Mouse (Mus musculus) stomach, postnatal 0 days (tissue): ENCODE data around the gene Mier2. TPM values are rescaled to one million over a fixed set of nuclear protein-coding genes. Genes with fewer than 3 reads are reported as not detected.

ENCODE experiments used
- ATAC-seq: fragments of 200-750 bp; cut with Nextera tagmentation; 2 replicates; pipeline ENCODE4 v1.8.0; 2017; ENCODE audit not compliant: low FRiP score, low TSS enrichment
- DNase-seq: peaks from one replicate; pipeline ENCODE4 v3.0.0-alpha.2; 2016; ENCODE audit warnings: low spot score
- H3K27ac ChIP-seq: fragments of 300-500 bp; sonication (generic); replicated peaks from 2 replicates; pipeline ENCODE4 v1.5.1; 2014; ENCODE audit warnings: mild to moderate bottlenecking, control low read depth
- H3K27me3 ChIP-seq: fragments of 300-500 bp; sonication (generic); 2 replicates; pipeline ENCODE4 v1.6.1; 2014; ENCODE audit warnings: low read length; ENCODE audit not compliant: control insufficient read depth, insufficient read depth
- H3K36me3 ChIP-seq: fragments of 300-500 bp; sonication (generic); 2 replicates; pipeline ENCODE4 v1.6.1; 2014; ENCODE audit warnings: low read length, mixed read lengths; ENCODE audit not compliant: control insufficient read depth, insufficient read depth
- H3K4me1 ChIP-seq: fragments of 300-500 bp; sonication (generic); replicated peaks from 2 replicates; pipeline ENCODE4 v1.6.1; 2014; ENCODE audit warnings: antibody characterized with exemption; ENCODE audit not compliant: control insufficient read depth, insufficient read depth
- H3K4me2 ChIP-seq: fragments of 300-500 bp; sonication (generic); replicated peaks from 2 replicates; pipeline ENCODE4 v1.6.1; 2014; ENCODE audit warnings: low read depth, mild to moderate bottlenecking, control low read depth, moderate library complexity
- H3K4me3 ChIP-seq: fragments of 300-500 bp; sonication (generic); 2 replicates; pipeline ENCODE4 v1.5.1; 2014; ENCODE audit warnings: low read depth, low read length, control low read depth
- H3K9ac ChIP-seq: fragments of 300-500 bp; sonication (generic); 2 replicates; pipeline ENCODE4 v1.6.1; 2014; ENCODE audit warnings: mild to moderate bottlenecking, low read length, control low read depth, mixed read lengths
- H3K9me3 ChIP-seq: fragments of 300-500 bp; sonication (generic); 2 replicates; pipeline ENCODE4 v1.6.1; 2016; ENCODE audit warnings: low read length; ENCODE audit not compliant: control insufficient read depth
- CTCF ChIP-seq: IDR thresholded peaks from 2 replicates; pipeline ENCODE4 v1.5.1; 2016; ENCODE audit warnings: antibody characterized with exemption, low read depth, mild to moderate bottlenecking, moderate library complexity
- EP300 ChIP-seq: optimal IDR thresholded peaks from 2 replicates; pipeline ENCODE3; 2016; ENCODE audit warnings: antibody characterized with exemption
- WGBS: fragments of 180-500 bp; shearing (Covaris S2); extraction: QIAGEN DNeasy Blood & Tissue Kit; methylation state at CpG from one replicate; pipeline ENCODE4 v1.1.7; 2014; 5-methylcytosine and 5-hydroxymethylcytosine counted together
- polyA plus RNA-seq: library from polyadenylated mRNA; unstranded; fragments of >200 nt; fragmentation: Nextera tagmentation; extraction: Ambion mirVana; gene quantifications from 2 replicates; pipeline ENCODE4 v1.2.1, GENCODE M21; 2015

Mier2 gene
- polyA plus RNA-seq, 1 experiment from 2014 or later = 24.0 TPM

GRCm38 (mm10) chr10:79579781-79580180 lies 24.8 kb upstream of the Mier2 start:
- DNase-seq = peak; percentile 9
- no peak overlapping the region for H3K27ac ChIP-seq
- no peak for TF ChIP-seq CTCF
- no peak for TF ChIP-seq EP300

GRCm38 (mm10) chr10:79578891-79579290 lies 23.9 kb upstream of the Mier2 start:
- no peaks in the 10 kb centered on the region for H3K27me3 ChIP-seq
- no peaks in the 10 kb centered on the region for H3K4me1 ChIP-seq
- H3K4me2 ChIP-seq = no peak overlapping the region
- no peaks in the 10 kb centered on the region for H3K36me3 ChIP-seq
- ATAC-seq (no peak), DNase-seq (no peak)
- no peaks in the 10 kb centered on the region for H3K9me3 ChIP-seq
- no peak overlapping the region for H3K27ac ChIP-seq
- no peak overlapping the region for H3K9ac ChIP-seq
- TF ChIP-seq EP300 (no peak), CTCF (no peak)
- no peak overlapping the region for H3K4me3 ChIP-seq
- WGBS = 62% methylated on average over 7 of the region's 7 CpGs

More at GRCm38 (mm10) chr10:79579781-79580180, 24.8 kb upstream of the Mier2 start:
- no peak overlapping the region for H3K9ac ChIP-seq
- no peak overlapping the region for H3K4me2 ChIP-seq
- ATAC-seq = no peak
- H3K9me3 ChIP-seq = no peaks in the 10 kb centered on the region
- no peaks in the 10 kb centered on the region for H3K36me3 ChIP-seq
- H3K4me3 ChIP-seq = no peak overlapping the region
- no peaks in the 10 kb centered on the region for H3K4me1 ChIP-seq
- WGBS = 71% methylated on average over 12 of the region's 12 CpGs
- H3K27me3 ChIP-seq = no peaks in the 10 kb centered on the region

- no peaks in the 10 kb centered on the region for H3K9me3 ChIP-seq
- WGBS = 76% methylated on average over 9 of the region's 9 CpGs
Measured at GRCm38 (mm10) chr10:79578276-79578675, 23.3 kb upstream of the Mier2 start.

GRCm38 (mm10) chr10:79577376-79577775 lies 22.4 kb upstream of the Mier2 start:
- Histone ChIP-seq H3K4me3 (no peak overlapping the region), H3K4me1 (no peaks in the 10 kb centered on the region), H3K4me2 (no peak overlapping the region), H3K36me3 (no peaks in the 10 kb centered on the region), H3K27me3 (no peaks in the 10 kb centered on the region), H3K27ac (no peak overlapping the region), H3K9ac (no peak overlapping the region), H3K9me3 (no peaks in the 10 kb centered on the region)
- WGBS = 70% methylated on average over 4 of the region's 4 CpGs
- DNase-seq (peak; percentile 6), ATAC-seq (no peak)
- no peak for TF ChIP-seq CTCF

More at GRCm38 (mm10) chr10:79578276-79578675, 23.3 kb upstream of the Mier2 start:
- no peak for ATAC-seq
- H3K4me1 ChIP-seq = no peaks in the 10 kb centered on the region
- H3K36me3 ChIP-seq = no peaks in the 10 kb centered on the region
- no peak overlapping the region for H3K4me3 ChIP-seq
- no peak for TF ChIP-seq EP300
- TF ChIP-seq CTCF = no peak
- no peak overlapping the region for H3K4me2 ChIP-seq
- no peak overlapping the region for H3K27ac ChIP-seq
- no peak overlapping the region for H3K9ac ChIP-seq
- peak; percentile 6 for DNase-seq
- H3K27me3 ChIP-seq = no peaks in the 10 kb centered on the region

- H3K27me3 ChIP-seq = no peaks in the 10 kb centered on the region
- DNase-seq = peak; percentile 7
Measured at GRCm38 (mm10) chr10:79575754-79576153, 20.8 kb upstream of the Mier2 start.

GRCm38 (mm10) chr10:79574796-79575195 lies 19.8 kb upstream of the Mier2 start:
- H3K9ac ChIP-seq = no peak overlapping the region
- no peaks in the 10 kb centered on the region for H3K36me3 ChIP-seq
- no peak overlapping the region for H3K4me2 ChIP-seq
- H3K4me1 ChIP-seq = no peaks in the 10 kb centered on the region
- 85% methylated on average over 6 of the region's 6 CpGs for WGBS
- H3K27ac ChIP-seq = no peak overlapping the region
- H3K27me3 ChIP-seq = no peaks in the 10 kb centered on the region
- H3K4me3 ChIP-seq = no peak overlapping the region
- no peak for ATAC-seq
- TF ChIP-seq EP300 (no peak), CTCF (no peak)
- DNase-seq = no peak
- no peaks in the 10 kb centered on the region for H3K9me3 ChIP-seq

More at GRCm38 (mm10) chr10:79575754-79576153, 20.8 kb upstream of the Mier2 start:
- no peak overlapping the region for H3K27ac ChIP-seq
- H3K36me3 ChIP-seq = no peaks in the 10 kb centered on the region
- no peak for ATAC-seq
- H3K4me1 ChIP-seq = no peaks in the 10 kb centered on the region
- no peaks in the 10 kb centered on the region for H3K9me3 ChIP-seq
- no peak overlapping the region for H3K4me3 ChIP-seq
- TF ChIP-seq CTCF (no peak), EP300 (no peak)
- 71% methylated on average over 6 of the region's 6 CpGs for WGBS
- H3K9ac ChIP-seq = no peak overlapping the region
- no peak overlapping the region for H3K4me2 ChIP-seq
